Mouse (Mus musculus) E14TG2a.4 (cell line): ENCODE results near the gene Ankrd52.

ENCODE experiments used
- H3K27me3 ChIP-seq: 2 replicates; pipeline ENCODE4 v1.6.1; 2014; ENCODE audit warnings: low read length, control low read depth; ENCODE audit not compliant: insufficient read depth
- H3K36me3 ChIP-seq: 2 replicates; pipeline ENCODE4 v1.6.1; 2014; ENCODE audit warnings: low read length, control low read depth; ENCODE audit not compliant: insufficient read depth
- H3K4me1 ChIP-seq: replicated peaks from 2 replicates; pipeline ENCODE4 v1.6.1; 2014; ENCODE audit warnings: low read depth, low read length, control low read depth
- H3K4me3 ChIP-seq: replicated peaks from 2 replicates; pipeline ENCODE4 v1.5.1; 2014; ENCODE audit warnings: mild to moderate bottlenecking, low read length
- H3K9me3 ChIP-seq: 2 replicates; pipeline ENCODE4 v1.6.1; 2014; ENCODE audit warnings: low read length, control low read depth
- CTCF ChIP-seq: conservative IDR thresholded peaks from 2 replicates; pipeline ENCODE4 v1.5.1; 2014; ENCODE audit warnings: low read length
- NANOG ChIP-seq: IDR thresholded peaks from 2 replicates; pipeline ENCODE4 v1.6.1; 2014; ENCODE audit warnings: borderline replicate concordance, low read length, mixed read lengths
- POU5F1 ChIP-seq: IDR thresholded peaks from 2 replicates; pipeline ENCODE4 v1.6.1; 2014; ENCODE audit warnings: low read length, borderline replicate concordance

Gene Ankrd52

GRCm38 (mm10) chr10:128401056-128401455, 24.1 kb downstream of the Ankrd52 start, which contains the start of gene Slc39a5:
Gene Slc39a5 (minus strand): TSS chr10:128401229.
- Histone ChIP-seq H3K4me1 (peaks cover 29% of the 10 kb centered on the region), H3K36me3 (peaks cover 46% of the 10 kb centered on the region), H3K27me3 (peaks cover 3% of the 10 kb centered on the region; the same call in 1 of the 2 replicates), H3K4me3 (peak within 1 kb of the TSS; percentile 24), H3K9me3 (no peaks in the 10 kb centered on the region)
- TF ChIP-seq POU5F1: no peak
- no peak for TF ChIP-seq NANOG
- TF ChIP-seq CTCF: no peak

- H3K27me3 ChIP-seq: peaks cover 3% of the 10 kb centered on the region; the same call in 1 of the 2 replicates
- no peaks in the 10 kb centered on the region for H3K9me3 ChIP-seq
- no peak overlapping the region for H3K4me3 ChIP-seq
- H3K4me1 ChIP-seq: peaks cover 28% of the 10 kb centered on the region
- H3K36me3 ChIP-seq: peaks cover 46% of the 10 kb centered on the region
- TF ChIP-seq NANOG (no peak), CTCF (no peak), POU5F1 (no peak)
Observed at GRCm38 (mm10) chr10:128401638-128402037, 24.7 kb downstream of the Ankrd52 start.

GRCm38 (mm10) chr10:128403931-128404330, 27.0 kb downstream of the Ankrd52 start:
- no peaks in the 10 kb centered on the region for H3K9me3 ChIP-seq
- H3K36me3 ChIP-seq: peaks cover 57% of the 10 kb centered on the region
- H3K27me3 ChIP-seq: no peaks in the 10 kb centered on the region
- no peak overlapping the region for H3K4me3 ChIP-seq
- TF ChIP-seq POU5F1 (no peak), CTCF (no peak), NANOG (no peak)
- H3K4me1 ChIP-seq: peaks cover 35% of the 10 kb centered on the region

GRCm38 (mm10) chr10:128408591-128409535, 31.9 kb downstream of the Ankrd52 start:
- Histone ChIP-seq H3K4me1 (peaks cover 49% of the 10 kb centered on the region), H3K36me3 (peaks cover 43% of the 10 kb centered on the region), H3K27me3 (no peaks in the 10 kb centered on the region), H3K4me3 (peak overlapping the region; percentile 92), H3K9me3 (no peaks in the 10 kb centered on the region)
- TF ChIP-seq CTCF (no peak), POU5F1 (no peak), NANOG (no peak)

GRCm38 (mm10) chr10:128409692-128410559, 33.0 kb downstream of the Ankrd52 start:
- Histone ChIP-seq H3K4me3 (peak overlapping the region; percentile 95), H3K9me3 (no peaks in the 10 kb centered on the region), H3K4me1 (peaks cover 59% of the 10 kb centered on the region), H3K27me3 (no peaks in the 10 kb centered on the region), H3K36me3 (peaks cover 51% of the 10 kb centered on the region)
- TF ChIP-seq NANOG (no peak), POU5F1 (no peak), CTCF (peak; percentile 76)

GRCm38 (mm10) chr10:128410560-128410845, 33.6 kb downstream of the Ankrd52 start:
- Histone ChIP-seq H3K4me1 (peaks cover 61% of the 10 kb centered on the region), H3K4me3 (peak overlapping the region; percentile 95), H3K27me3 (no peaks in the 10 kb centered on the region), H3K36me3 (peaks cover 53% of the 10 kb centered on the region), H3K9me3 (no peaks in the 10 kb centered on the region)
- TF ChIP-seq CTCF (no peak), NANOG (no peak), POU5F1 (no peak)

GRCm38 (mm10) chr10:128411211-128412054, 34.5 kb downstream of the Ankrd52 start, which contains the start of the genes Nabp2 and Rnf41:
Gene Nabp2 (minus strand): TSS chr10:128411492.
Gene Rnf41 (plus strand): TSS chr10:128411657.
- H3K36me3 ChIP-seq: peaks cover 53% of the 10 kb centered on the region
- H3K27me3 ChIP-seq: no peaks in the 10 kb centered on the region
- peaks cover 61% of the 10 kb centered on the region for H3K4me1 ChIP-seq
- peak within 1 kb of the TSS; percentile 95 for H3K4me3 ChIP-seq
- TF ChIP-seq POU5F1 (no peak), CTCF (no peak), NANOG (no peak)
- no peaks in the 10 kb centered on the region for H3K9me3 ChIP-seq
